Mouse (Mus musculus): ENCODE data around the gene Aprt. TPM values are rescaled to one million over a fixed set of nuclear protein-coding genes. Genes with fewer than 3 reads are reported as not detected.

Gene Aprt
- polyA plus RNA-seq, 1 experiment: 177 TPM

DNA sequence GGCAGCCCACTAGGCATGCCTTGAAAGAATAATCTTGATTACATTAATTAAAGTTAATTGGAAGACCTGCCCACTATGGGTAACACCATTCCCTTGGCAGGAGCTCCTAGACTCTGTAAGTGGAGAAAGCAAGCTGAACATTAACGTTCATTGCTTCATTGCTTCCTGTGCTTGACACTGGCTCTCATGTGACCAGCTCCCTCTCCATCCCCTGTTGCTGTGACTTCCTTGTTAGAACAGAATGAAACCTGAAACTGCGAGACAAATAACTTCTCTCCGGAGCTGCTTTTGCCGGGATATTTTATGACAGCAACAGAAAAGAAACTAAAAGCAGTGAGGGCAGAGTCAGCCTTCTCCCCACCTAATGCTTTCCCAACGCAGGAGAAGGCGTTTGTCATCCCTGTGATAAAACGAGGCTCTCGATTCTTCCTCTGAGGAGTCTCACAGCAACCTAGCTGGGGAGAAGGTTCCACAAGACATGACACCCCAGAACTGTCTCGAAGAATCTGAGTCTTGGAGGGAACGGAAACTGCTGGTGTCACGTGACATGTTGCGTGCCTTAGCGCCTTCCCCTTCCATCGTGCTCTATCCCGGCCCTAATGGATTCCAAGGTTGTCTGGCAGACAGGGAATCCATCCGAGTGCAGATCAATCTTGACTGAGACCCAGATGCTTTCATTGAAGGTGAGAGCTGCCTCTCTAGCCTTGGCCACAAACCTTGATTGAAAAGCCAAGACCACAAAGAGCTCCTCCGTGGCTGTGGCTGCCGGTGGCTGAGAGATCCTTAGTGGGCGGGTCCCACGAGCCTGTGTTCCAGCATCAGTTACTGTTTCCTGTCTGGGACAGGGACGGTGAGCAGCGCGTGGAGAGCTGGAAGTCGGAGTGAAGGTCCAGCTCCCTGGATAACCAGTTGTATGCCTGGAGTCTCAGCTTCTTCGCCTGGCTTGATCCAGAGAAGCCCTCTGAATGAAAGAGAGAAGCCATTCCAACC lies 12.1 kb downstream of the Aprt start:
- Histone ChIP-seq H3K4me1 (ENCODE audit: control insufficient read depth, insufficient read depth, low read length) (peaks cover 7% of the 10 kb centered on the region; the same call in 1 of the 2 replicates), H3K27me3 (replicated peaks; ENCODE audit: control insufficient read depth, insufficient read depth, low read length) (no peaks in the 10 kb centered on the region), H3K4me3 (ENCODE audit: insufficient read depth, low read depth, low read length) (no peak overlapping the region), H3K36me3 (ENCODE audit: control insufficient read depth, insufficient read depth, low read length) (no peaks in the 10 kb centered on the region), H3K27ac (ENCODE audit: insufficient read depth, low read depth, low read length) (0 out of 2 replicates have a peak overlapping the region, but pooled peaks have one; percentile 31)
- WGBS: 58% methylated on average over 25 of the region's 25 CpGs
- no peak for DNase-seq
- no peak for TF ChIP-seq CTCF (conservative IDR thresholded peaks at IDR 0.05; ENCODE audit: insufficient read depth, insufficient read length, low read depth, low read length)
- TF ChIP-seq POLR2A (IDR thresholded peaks at IDR 0.05; ENCODE audit: low read depth, low read length): no peak

DNA sequence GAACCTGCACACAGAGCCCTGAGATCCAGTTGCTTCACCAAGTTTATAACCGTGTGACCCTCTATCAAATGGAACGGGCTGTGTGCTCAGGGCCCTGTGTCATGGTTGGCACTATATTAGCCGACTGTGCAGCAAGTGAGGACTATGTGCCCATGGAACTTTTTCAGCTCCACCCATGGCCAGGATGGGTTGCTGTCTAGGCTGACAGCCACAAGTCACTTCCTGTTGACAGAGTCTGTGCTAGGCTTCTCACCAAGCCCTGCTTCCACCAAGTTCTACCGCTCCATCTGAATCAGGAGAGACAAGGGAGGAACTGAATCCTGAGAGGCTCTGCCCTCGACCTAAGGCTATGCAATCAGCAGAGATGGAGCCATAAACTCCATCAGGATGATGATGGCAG lies 15.5 kb downstream of the Aprt start:
- no peaks in the 10 kb centered on the region for H3K4me1 ChIP-seq (ENCODE audit: control insufficient read depth, insufficient read depth, low read length)
- no peak overlapping the region for H3K27ac ChIP-seq (ENCODE audit: insufficient read depth, low read depth, low read length)
- DNase-seq: no peak
- H3K4me3 ChIP-seq (ENCODE audit: insufficient read depth, low read depth, low read length): no peak overlapping the region
- 64% methylated on average over 5 of the region's 5 CpGs for WGBS
- H3K36me3 ChIP-seq (ENCODE audit: control insufficient read depth, insufficient read depth, low read length): no peaks in the 10 kb centered on the region
- TF ChIP-seq POLR2A (IDR thresholded peaks at IDR 0.05; ENCODE audit: low read depth, low read length): no peak
- TF ChIP-seq CTCF (conservative IDR thresholded peaks at IDR 0.05; ENCODE audit: insufficient read depth, insufficient read length, low read depth, low read length): no peak
- H3K27me3 ChIP-seq (replicated peaks; ENCODE audit: control insufficient read depth, insufficient read depth, low read length): no peaks in the 10 kb centered on the region

DNA sequence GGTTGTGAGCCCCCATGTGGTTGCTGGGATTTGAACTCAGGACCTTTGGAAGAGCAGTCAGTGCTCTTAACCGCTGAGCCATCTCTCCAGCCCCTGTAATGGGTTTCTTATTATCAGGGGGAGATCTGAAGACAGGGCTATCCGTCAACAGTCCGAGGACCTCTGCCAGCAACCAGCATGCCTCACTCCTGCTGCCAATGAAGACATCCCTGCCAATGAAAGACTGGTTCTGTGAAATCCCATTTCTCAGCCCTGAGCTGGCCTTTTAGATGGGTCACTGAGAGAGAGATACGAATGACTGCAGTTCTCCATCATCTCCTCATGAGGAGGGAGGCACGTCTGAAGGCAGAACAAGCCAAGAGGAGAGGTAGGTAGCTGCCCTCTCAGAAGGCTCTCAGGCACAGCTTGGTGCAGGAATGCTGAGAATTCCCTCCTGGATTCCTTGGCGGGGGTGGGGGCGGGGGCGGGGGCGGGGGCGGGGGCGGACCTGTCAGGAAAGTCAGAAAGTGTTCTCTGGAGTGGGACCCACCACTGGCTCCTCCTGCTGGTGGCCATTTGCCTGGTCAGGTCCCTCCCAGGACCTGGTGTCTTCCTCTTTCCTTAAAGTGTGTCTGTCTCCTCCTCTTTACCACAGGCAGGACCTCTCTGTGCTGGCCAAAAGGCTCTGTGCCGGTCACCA lies 17.9 kb downstream of the Aprt start:
- H3K4me1 ChIP-seq (ENCODE audit: control insufficient read depth, insufficient read depth, low read length): no peaks in the 10 kb centered on the region
- 20% methylated on average over 12 of the region's 12 CpGs for WGBS
- no peaks in the 10 kb centered on the region for H3K36me3 ChIP-seq (ENCODE audit: control insufficient read depth, insufficient read depth, low read length)
- peak; percentile 42 for DNase-seq
- TF ChIP-seq CTCF (conservative IDR thresholded peaks at IDR 0.05; ENCODE audit: insufficient read depth, insufficient read length, low read depth, low read length): no peak
- TF ChIP-seq POLR2A (IDR thresholded peaks at IDR 0.05; ENCODE audit: low read depth, low read length): no peak
- H3K27ac ChIP-seq (ENCODE audit: insufficient read depth, low read depth, low read length): no peak overlapping the region
- no peak overlapping the region for H3K4me3 ChIP-seq (ENCODE audit: insufficient read depth, low read depth, low read length)
- no peaks in the 10 kb centered on the region for H3K27me3 ChIP-seq (replicated peaks; ENCODE audit: control insufficient read depth, insufficient read depth, low read length)

DNA sequence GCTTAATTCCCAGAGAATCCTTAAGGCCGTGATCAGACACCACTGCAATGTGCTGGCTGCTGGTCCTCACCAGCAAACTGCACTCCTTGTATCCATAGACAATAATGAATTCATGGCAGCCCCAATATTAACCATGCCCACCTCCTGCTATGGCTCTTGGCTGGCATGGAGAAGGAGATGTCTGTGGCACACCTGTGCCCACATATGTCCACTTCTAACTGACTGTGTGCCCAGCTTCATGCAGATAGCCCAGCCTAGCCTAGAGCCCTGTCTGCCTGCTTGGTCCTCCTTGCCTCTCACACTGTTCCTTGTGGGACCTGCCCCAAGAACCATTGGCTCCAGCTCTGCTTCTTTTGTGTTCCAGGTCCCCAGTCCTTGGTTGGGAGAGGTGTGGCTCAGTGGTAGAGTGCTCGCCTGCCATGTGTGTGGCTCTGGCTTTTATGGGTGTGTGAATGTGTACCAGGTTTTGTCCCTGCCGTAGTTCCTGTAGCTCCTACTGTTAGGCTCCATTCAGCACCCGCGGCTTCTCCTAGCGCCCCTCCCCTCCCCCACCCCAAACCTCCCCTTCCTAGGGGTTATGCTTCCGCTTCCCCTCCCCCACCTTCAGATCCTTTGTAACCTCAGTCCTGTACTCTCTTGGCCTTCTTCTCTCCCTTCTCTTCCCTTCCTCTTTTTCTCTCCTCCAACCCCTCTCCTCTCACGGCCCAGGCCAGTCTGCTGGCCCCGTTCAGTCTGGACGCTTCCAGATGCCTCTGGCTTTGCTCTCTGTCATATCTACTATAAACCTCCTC lies 19.3 kb downstream of the Aprt start:
- H3K27me3 ChIP-seq (replicated peaks; ENCODE audit: control insufficient read depth, insufficient read depth, low read length): no peaks in the 10 kb centered on the region
- WGBS: 55% methylated on average over 10 of the region's 10 CpGs
- no peak overlapping the region for H3K27ac ChIP-seq (ENCODE audit: insufficient read depth, low read depth, low read length)
- H3K4me3 ChIP-seq (ENCODE audit: insufficient read depth, low read depth, low read length): no peak overlapping the region
- H3K4me1 ChIP-seq (ENCODE audit: control insufficient read depth, insufficient read depth, low read length): no peaks in the 10 kb centered on the region
- no peaks in the 10 kb centered on the region for H3K36me3 ChIP-seq (ENCODE audit: control insufficient read depth, insufficient read depth, low read length)
- DNase-seq: no peak
- TF ChIP-seq CTCF (conservative IDR thresholded peaks at IDR 0.05; ENCODE audit: insufficient read depth, insufficient read length, low read depth, low read length) (no peak), POLR2A (IDR thresholded peaks at IDR 0.05; ENCODE audit: low read depth, low read length) (no peak)

DNA sequence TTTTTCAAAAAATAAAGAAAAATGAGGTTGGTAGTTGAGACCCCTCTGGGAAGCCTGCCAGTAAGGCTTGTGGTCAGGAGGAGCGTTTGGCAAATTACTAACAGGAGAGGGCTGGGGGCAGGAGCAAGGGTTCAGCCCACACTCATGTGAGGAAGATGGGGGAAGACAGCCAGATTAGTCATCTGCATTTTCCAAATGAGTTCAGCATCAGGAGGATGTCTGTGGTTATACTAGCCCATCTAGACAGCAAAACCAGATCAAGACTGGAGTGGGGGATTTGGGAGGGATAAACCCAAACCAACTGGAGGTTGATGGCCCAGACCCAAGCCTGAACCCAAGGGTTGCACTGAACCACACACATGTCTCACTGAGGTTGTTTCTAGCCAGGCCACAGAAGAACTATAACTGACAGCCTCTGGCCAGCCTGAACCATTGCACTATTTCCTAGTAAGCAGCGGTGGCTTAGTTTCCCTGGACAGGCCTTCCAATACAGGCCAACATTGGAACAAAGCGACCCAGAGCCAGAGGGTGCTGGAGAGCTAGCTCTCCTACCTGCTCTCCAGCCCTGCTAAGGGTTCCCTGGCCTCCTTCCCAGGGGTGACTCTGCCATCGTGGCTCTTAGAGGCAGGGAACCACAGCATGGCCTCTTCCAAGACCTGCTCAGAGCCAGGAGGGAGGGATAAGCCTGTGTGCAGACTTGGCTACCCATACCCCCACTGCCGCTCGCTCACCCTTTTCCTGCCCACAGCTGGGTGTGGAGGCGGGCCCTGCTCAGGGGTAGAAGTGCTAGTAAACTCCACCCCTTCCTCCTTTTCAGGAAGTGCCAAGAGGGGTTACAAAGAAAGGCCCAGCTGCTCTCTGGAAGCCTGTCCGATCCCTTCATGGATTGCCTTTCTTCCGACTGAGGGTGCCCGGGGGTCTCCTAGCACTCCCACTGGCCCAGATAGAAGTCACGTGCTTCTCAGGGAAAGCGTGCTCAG lies 20.4 kb downstream of the Aprt start:
- Histone ChIP-seq H3K27ac (ENCODE audit: insufficient read depth, low read depth, low read length) (peak overlapping the region; percentile 54), H3K4me1 (ENCODE audit: control insufficient read depth, insufficient read depth, low read length) (no peaks in the 10 kb centered on the region), H3K36me3 (ENCODE audit: control insufficient read depth, insufficient read depth, low read length) (no peaks in the 10 kb centered on the region), H3K4me3 (ENCODE audit: insufficient read depth, low read depth, low read length) (peak overlapping the region; percentile 34; the same call in 1 of the 2 replicates), H3K27me3 (replicated peaks; ENCODE audit: control insufficient read depth, insufficient read depth, low read length) (no peaks in the 10 kb centered on the region)
- 71% methylated on average over 12 of the region's 12 CpGs for WGBS
- DNase-seq: peak; percentile 66
- TF ChIP-seq CTCF (conservative IDR thresholded peaks at IDR 0.05; ENCODE audit: insufficient read depth, insufficient read length, low read depth, low read length) (no peak), POLR2A (IDR thresholded peaks at IDR 0.05; ENCODE audit: low read depth, low read length) (no peak)

DNA sequence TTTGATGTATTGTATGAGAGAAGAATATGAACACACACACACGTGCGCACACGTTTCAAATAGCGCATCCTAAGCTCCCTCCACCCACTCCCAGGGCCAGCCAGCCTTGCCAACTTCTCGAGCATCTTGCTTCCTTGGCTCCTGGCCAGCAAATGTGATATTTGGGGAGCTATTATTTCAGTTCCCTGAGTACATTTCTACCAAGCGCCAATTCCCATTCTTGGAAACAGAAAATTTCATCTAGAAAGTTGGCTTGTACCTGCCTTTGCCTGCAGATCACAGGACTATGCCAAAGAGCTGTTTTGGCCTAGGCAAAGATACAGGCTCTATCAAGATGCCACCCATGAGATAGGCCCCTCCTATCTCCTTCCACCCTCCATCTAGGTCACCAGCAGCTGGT lies 21.9 kb downstream of the Aprt start:
- Histone ChIP-seq H3K27ac (ENCODE audit: insufficient read depth, low read depth, low read length) (no peak overlapping the region), H3K4me1 (ENCODE audit: control insufficient read depth, insufficient read depth, low read length) (peaks cover 3% of the 10 kb centered on the region; the same call in 1 of the 2 replicates), H3K4me3 (ENCODE audit: insufficient read depth, low read depth, low read length) (no peak overlapping the region), H3K36me3 (ENCODE audit: control insufficient read depth, insufficient read depth, low read length) (no peaks in the 10 kb centered on the region), H3K27me3 (replicated peaks; ENCODE audit: control insufficient read depth, insufficient read depth, low read length) (no peaks in the 10 kb centered on the region)
- TF ChIP-seq CTCF (conservative IDR thresholded peaks at IDR 0.05; ENCODE audit: insufficient read depth, insufficient read length, low read depth, low read length): no peak
- WGBS: 76% methylated on average over 6 of the region's 6 CpGs
- no peak for DNase-seq

All from kidney, adult 2 months (tissue).